In genomic region chr4:151245068-151245797, GRCm38 (mm10) we compare ENCODE assay signal across 21 mouse cellular contexts.
DNase-seq lines count a peak whose midpoint lies in the region; ATAC-seq and TF ChIP-seq lines count a peak whose summit lies in the region.
"Had no signal": no experiment of that assay in that cellular context is flagged by ENCODE, and none has a peak within 500 bp of the region (broad histone marks: within the 10 kb centered on the region; RNA-seq: fewer than 3 reads in every experiment).

No protein-coding gene starts in this region.

- no peaks in the 10 kb centered on the region for H3K36me3 ChIP-seq in intestine, embryonic 14.5 days (ENCODE audit: control insufficient read depth, insufficient read depth, low read length)
- no peaks in the 10 kb centered on the region for H3K36me3 ChIP-seq in intestine, postnatal 0 days (ENCODE audit: control insufficient read depth, insufficient read depth)
- H3K36me3 ChIP-seq in embryonic facial prominence, embryonic 11.5 days (replicated peaks; ENCODE audit: control insufficient read depth, insufficient read depth, low read depth, low read length) = no peaks in the 10 kb centered on the region
- H3K36me3 ChIP-seq in liver, embryonic 12.5 days = no peaks in the 10 kb centered on the region
- H3K36me3 ChIP-seq: forebrain, embryonic 15.5 days; G1E; limb, embryonic 15.5 days; midbrain, embryonic 10.5 days; neural tube, embryonic 15.5 days had no signal

- no peak for ATAC-seq in intestine, embryonic 14.5 days (replicated peaks; ENCODE audit: low FRiP score, low TSS enrichment, low read depth)
- no peak for ATAC-seq in intestine, postnatal 0 days
- no peak for ATAC-seq in embryonic facial prominence, embryonic 11.5 days (replicated peaks; ENCODE audit: insufficient number of reproducible peaks, low FRiP score, low TSS enrichment, low read depth)
- no peak for ATAC-seq in liver, embryonic 12.5 days
- ATAC-seq: CD4-positive, CD25-positive, alpha-beta regulatory T cell, adult 4 months; forebrain, embryonic 15.5 days; liver, postnatal 0 days had no signal

- H3K4me3 ChIP-seq in intestine, embryonic 14.5 days (ENCODE audit: low read depth, low read length) = no peak overlapping the region
- H3K4me3 ChIP-seq in intestine, postnatal 0 days (ENCODE audit: low read depth, low read length) = no peak overlapping the region
- no peak overlapping the region for H3K4me3 ChIP-seq in embryonic facial prominence, embryonic 11.5 days (ENCODE audit: low read depth, low read length)
- no peak overlapping the region for H3K4me3 ChIP-seq in liver, embryonic 12.5 days
- H3K4me3 ChIP-seq: forebrain, embryonic 15.5 days; limb, embryonic 15.5 days; midbrain, embryonic 10.5 days; myocyte; neural tube, embryonic 15.5 days had no signal

- no peak overlapping the region for H3K27ac ChIP-seq in intestine, embryonic 14.5 days (ENCODE audit: low read depth)
- H3K27ac ChIP-seq in intestine, postnatal 0 days (ENCODE audit: low read depth, low read length) = no peak overlapping the region
- H3K27ac ChIP-seq in embryonic facial prominence, embryonic 11.5 days (replicated peaks; ENCODE audit: low read depth, low read length) = no peak overlapping the region
- no peak overlapping the region for H3K27ac ChIP-seq in liver, embryonic 12.5 days
- H3K27ac ChIP-seq: forebrain, embryonic 15.5 days; limb, embryonic 15.5 days; midbrain, embryonic 10.5 days had no signal

- H3K9me3 ChIP-seq in intestine, embryonic 14.5 days (ENCODE audit: control insufficient read depth, low read length) = no peaks in the 10 kb centered on the region; the same call in 1 of the 2 replicates
- no peaks in the 10 kb centered on the region for H3K9me3 ChIP-seq in intestine, postnatal 0 days (ENCODE audit: control insufficient read depth)
- H3K9me3 ChIP-seq in embryonic facial prominence, embryonic 11.5 days (replicated peaks; ENCODE audit: control insufficient read depth, low read length) = no peaks in the 10 kb centered on the region
- H3K9me3 ChIP-seq in liver, embryonic 12.5 days (replicated peaks) = peaks cover 3% of the 10 kb centered on the region; the same call in 1 of the 2 replicates
- H3K9me3 ChIP-seq: forebrain, embryonic 15.5 days; limb, embryonic 15.5 days; neural tube, embryonic 15.5 days had no signal

- DNase-seq in intestine, embryonic 14.5 days (ENCODE audit: low spot score) = peak; percentile 63
- DNase-seq in NIH3T3 (ENCODE audit: low read depth) (peak; percentile 51), ZHBTc4 (ENCODE audit: low read depth, low spot score) (peak; percentile 23)
- DNase-seq in embryonic facial prominence, embryonic 11.5 days (ENCODE audit: low spot score) = peak; percentile 50
- DNase-seq in layer of hippocampus, adult 8-10 months (ENCODE audit: low spot score in 2 of 2) = no peak
- DNase-seq: adrenal gland, postnatal 10 days; cerebellum, adult 2 months; gastrocnemius, postnatal 10 days; liver, postnatal 0 days; lung, postnatal 36 days; right cerebral cortex, postnatal 4 days; thymus, postnatal 25 days had no signal

- H3K9ac ChIP-seq in intestine, embryonic 14.5 days (ENCODE audit: low read length) = no peak overlapping the region
- H3K9ac ChIP-seq in intestine, postnatal 0 days (ENCODE audit: low read depth, low read length) = no peak overlapping the region
- no peak overlapping the region for H3K9ac ChIP-seq in embryonic facial prominence, embryonic 11.5 days (replicated peaks; ENCODE audit: low read length)
- no peak overlapping the region for H3K9ac ChIP-seq in liver, embryonic 12.5 days
- H3K9ac ChIP-seq: forebrain, embryonic 15.5 days; limb, embryonic 15.5 days; liver, postnatal 0 days; neural tube, embryonic 15.5 days had no signal

- TF ChIP-seq CTCF in intestine, postnatal 0 days (IDR thresholded peaks at IDR 0.05; ENCODE audit: low read depth) = no peak

- 58% methylated on average over 7 of the region's 7 CpGs for WGBS in intestine, embryonic 14.5 days
- WGBS in intestine, postnatal 0 days = 48% methylated on average over 7 of the region's 7 CpGs
- 70% methylated on average over 7 of the region's 7 CpGs for WGBS in embryonic facial prominence, embryonic 11.5 days
- 47% methylated on average over 7 of the region's 7 CpGs for WGBS in liver, embryonic 12.5 days (ENCODE audit: insufficient replicate concordance)

- no peak overlapping the region for H3K4me2 ChIP-seq in intestine, embryonic 14.5 days (ENCODE audit: low read length)
- H3K4me2 ChIP-seq in intestine, postnatal 0 days (replicated peaks; ENCODE audit: low read depth) = no peak overlapping the region
- no peak overlapping the region for H3K4me2 ChIP-seq in embryonic facial prominence, embryonic 11.5 days (ENCODE audit: low read depth, low read length)
- no peak overlapping the region for H3K4me2 ChIP-seq in liver, embryonic 12.5 days
- H3K4me2 ChIP-seq: forebrain, embryonic 15.5 days; limb, embryonic 15.5 days; neural tube, embryonic 15.5 days had no signal

- no peaks in the 10 kb centered on the region for H3K4me1 ChIP-seq in intestine, embryonic 14.5 days (replicated peaks; ENCODE audit: control insufficient read depth, insufficient read depth, low read length)
- H3K4me1 ChIP-seq in intestine, postnatal 0 days (replicated peaks; ENCODE audit: control insufficient read depth, insufficient read depth, low read length) = no peaks in the 10 kb centered on the region
- no peaks in the 10 kb centered on the region; the same call in 1 of the 2 replicates for H3K4me1 ChIP-seq in embryonic facial prominence, embryonic 11.5 days (ENCODE audit: control insufficient read depth, insufficient read depth, low read length)
- H3K4me1 ChIP-seq in liver, embryonic 12.5 days = no peaks in the 10 kb centered on the region
- H3K4me1 ChIP-seq: forebrain, embryonic 15.5 days; limb, embryonic 15.5 days had no signal

- H3K27me3 ChIP-seq in intestine, embryonic 14.5 days (replicated peaks; ENCODE audit: control insufficient read depth, insufficient read depth, low read length) = no peaks in the 10 kb centered on the region
- H3K27me3 ChIP-seq in intestine, postnatal 0 days (replicated peaks; ENCODE audit: control insufficient read depth, insufficient read depth, low read length) = no peaks in the 10 kb centered on the region
- H3K27me3 ChIP-seq in embryonic facial prominence, embryonic 11.5 days (ENCODE audit: control insufficient read depth, insufficient read depth, low read length) = no peaks in the 10 kb centered on the region
- 0 out of 2 replicates have a peak, but pooled peaks cover 6% of the 10 kb centered on the region for H3K27me3 ChIP-seq in liver, embryonic 12.5 days (replicated peaks)
- H3K27me3 ChIP-seq: neural tube, embryonic 15.5 days had no signal

Comparison
In these comparisons a context has a peak if more than half of its experiments do, and no peak if none do; other contexts are left out.
1. DNase-seq: peak in intestine, embryonic 14.5 days (single experiment), NIH3T3 (single experiment), ZHBTc4 (single experiment) and embryonic facial prominence, embryonic 11.5 days (single experiment); none in layer of hippocampus, adult 8-10 months (0 of 2).